Mouse (Mus musculus) cerebellum, postnatal 14 days (tissue): Measurements from ENCODE around the gene Klra5.
"Not testable (repeated sequence)": the region's sequence is repeated elsewhere in the genome, so short reads cannot be mapped to it uniquely, and the experiment has no call there.

Experiments used
- DNase-seq, 2 experiments: peaks; one replicate each; pipeline ENCODE4 v3.0.0; 2021; ENCODE audit warnings: mixed read lengths in 2 of 2

Klra5 gene

DNA sequence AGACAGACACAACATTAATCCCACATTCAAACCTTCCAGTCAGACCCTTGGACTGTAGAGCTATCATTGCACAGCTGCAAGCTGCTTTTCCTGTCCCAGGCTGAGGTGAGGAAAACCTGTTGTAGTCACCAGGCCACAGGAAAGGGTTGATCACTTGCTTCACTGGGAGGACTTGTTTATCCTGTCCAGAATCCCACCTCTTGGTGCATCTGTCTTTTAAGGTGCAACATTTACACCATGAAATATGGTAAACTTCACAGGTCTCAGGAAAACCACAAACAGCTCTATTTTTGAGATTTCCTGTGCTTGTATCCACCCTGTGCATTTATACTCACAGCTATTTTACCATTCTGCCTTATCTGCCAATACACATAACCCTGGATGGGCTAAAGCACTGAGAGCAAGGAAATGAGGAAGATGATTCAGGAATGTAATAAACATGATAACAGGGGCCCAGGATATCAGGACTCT is at the start of gene Klra5:
TSS of gene Klra5 (minus strand) at position 175 of the 471 bp plus-strand sequence.
- DNase-seq: not testable (repeated sequence)

DNA sequence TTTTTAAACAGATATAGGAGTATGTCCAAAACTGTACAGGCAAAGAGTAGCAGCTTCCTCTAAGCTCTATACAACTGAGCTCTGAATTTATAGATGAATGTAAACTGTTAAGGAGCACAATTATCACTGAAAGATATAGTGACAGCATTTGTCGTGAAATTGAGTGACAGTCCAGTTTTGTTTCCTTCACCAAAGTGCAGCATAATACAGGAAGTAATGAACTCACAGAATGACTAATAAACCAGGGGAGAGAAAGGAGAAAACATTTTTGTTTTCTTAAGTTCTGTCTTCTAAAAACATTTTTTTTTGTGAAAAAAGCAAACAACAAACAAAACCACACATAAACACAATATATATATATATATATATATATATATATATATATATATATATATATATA is 454 bp downstream of the Klra5 start:
- DNase-seq: no peak

DNA sequence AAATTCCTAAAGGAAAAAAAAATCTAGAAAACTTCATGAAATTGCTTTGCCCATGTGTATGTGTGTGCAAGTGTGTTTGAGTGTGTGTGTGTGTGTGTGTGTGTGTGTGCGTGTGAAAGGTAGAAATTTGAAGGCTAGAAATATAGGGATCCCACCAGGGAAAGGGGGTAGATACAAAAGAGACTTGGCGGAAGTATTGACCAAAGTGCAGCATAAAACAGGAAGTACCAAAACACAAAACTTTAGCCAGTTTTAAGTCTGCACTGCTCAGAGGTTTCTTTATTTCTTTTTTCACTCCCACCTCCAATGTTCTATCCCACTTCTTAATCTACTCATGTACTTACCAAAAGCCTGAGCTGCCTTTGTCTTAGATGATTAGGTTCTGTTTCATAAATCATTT is 34.9 kb downstream of the Klra5 start:
- DNase-seq: no peak

DNA sequence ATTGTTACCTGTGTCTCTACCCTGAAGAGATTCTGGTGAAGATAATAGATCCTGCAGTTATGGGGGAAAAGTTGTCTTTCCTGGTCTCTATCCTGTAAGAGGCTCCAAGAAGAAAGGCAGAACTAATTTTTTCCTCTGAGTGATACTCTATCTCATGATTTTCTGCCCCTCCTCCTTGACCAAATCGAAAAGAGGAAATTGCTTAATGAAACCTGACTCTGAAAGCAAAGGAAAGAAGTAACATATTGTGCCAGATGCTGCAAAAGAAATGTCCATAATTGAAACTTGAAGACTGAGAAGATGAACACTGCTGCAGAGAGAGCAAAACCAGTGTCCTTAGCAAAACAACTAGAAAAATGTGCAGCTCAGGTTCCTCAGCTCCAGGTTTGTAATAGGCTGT is 40.9 kb downstream of the Klra5 start, which contains the start of gene Klra17:
TSS of gene Klra17 (minus strand) at position 124 of the 400 bp plus-strand sequence.
- DNase-seq: no peak

DNA sequence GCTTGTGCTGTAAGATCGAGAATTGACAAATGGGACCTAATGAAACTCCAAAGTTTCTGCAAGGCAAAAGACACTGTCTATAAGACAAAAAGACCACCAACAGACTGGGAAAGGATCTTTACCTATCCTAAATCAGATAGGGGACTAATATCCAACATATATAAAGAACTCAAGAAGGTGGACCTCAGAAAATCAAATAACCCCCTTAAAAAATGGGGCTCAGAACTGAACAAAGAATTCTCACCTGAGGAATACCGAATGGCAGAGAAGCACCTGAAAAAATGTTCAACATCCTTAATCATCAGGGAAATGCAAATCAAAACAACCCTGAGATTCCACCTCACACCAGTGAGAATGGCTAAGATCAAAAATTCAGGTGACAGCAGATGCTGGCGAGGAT is 55.1 kb downstream of the Klra5 start, which contains the start of gene Gm17631:
TSS of gene Gm17631 (plus strand) at position 301 of the 400 bp plus-strand sequence.
- not testable (repeated sequence) for DNase-seq
